Mouse (Mus musculus): Measurements from ENCODE around the gene Rpn1.

The Rpn1 gene

DNA sequence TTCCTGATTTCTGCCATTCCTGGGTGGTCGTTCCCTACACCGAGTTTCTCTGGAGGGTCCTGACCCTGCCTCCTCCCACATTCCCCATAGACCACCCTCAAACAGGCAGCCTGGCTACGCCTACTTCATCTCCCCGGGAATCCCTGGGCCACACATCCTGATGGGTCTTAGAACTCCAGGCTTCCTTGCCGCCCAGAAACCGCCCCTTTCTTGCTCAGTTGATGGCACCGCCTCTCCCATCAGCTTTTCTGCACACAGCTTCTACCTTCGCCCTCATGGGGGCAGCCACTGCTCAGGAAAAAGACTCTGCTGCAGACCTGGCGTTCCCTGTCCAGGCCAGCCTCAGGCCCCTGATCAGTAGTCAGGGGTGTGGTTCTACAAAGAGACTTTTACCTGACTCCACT, 39.6 kb downstream of the Rpn1 start:
- TF ChIP-seq GATA4 (IDR thresholded peaks at IDR 0.05; ENCODE audit: insufficient replicate concordance, low read length) = no peak

DNA sequence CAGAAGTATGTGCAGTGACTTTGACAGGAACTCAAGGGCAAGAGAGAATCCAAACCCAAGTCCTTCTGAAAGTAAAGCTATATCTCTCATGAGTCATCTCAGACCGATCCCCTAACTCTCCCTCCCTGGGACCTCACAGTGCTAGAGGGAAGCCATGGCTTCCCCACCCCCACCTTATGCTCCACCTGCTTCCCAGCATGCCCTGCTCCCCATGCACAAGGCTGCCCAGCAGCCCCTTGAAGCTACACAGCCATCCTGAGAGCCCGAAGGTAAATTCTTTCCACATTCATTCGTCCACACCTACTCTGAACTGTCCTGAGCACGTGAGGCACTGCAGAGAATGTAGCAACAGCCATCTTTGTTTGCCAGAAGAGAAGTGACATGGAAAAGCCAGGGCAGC, 40.3 kb downstream of the Rpn1 start:
- TF ChIP-seq GATA4 (IDR thresholded peaks at IDR 0.05; ENCODE audit: insufficient replicate concordance, low read length) = no peak

DNA sequence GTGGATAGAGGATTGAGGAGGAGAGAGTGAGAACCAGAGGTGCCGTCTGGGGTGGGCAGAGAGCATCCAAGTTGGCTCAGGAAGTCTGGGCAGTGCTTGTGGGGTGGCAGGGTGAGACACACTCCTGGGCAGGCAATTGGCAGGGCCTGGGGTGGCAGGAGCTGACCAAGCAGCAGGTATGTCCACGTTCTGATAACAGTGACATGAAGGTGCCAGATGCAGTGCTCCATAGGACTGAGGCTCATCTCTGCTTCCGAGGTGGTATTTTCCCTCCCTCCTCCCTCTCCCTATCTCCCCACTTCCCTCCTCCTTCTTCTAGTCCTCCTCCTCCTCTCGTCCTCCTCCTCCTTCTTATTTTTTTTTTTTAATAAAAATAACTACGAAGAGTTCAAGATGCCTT, 47.2 kb downstream of the Rpn1 start:
- TF ChIP-seq GATA4 (IDR thresholded peaks at IDR 0.05; ENCODE audit: insufficient replicate concordance, low read length) = no peak

DNA sequence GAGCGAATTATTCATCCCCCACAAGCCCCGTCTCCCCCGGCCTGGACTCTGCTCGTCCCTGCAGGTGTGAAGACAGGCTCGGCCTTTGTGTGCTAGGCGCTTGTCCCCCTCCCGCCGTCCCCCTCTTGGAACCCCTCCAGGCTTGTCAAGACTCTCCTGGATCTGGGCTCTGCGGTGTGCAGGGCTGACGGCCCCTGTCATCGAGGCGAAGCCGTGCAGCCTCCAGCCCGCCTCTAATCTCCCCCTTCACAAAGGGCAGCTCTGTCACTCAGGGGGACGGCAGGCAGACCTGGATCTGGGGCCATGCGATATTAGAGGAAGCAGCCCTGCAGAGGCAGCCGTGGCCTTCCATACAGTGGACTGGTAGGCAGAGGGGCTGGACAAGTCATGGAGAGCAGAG, 47.8 kb downstream of the Rpn1 start:
- no peak for TF ChIP-seq GATA4 (IDR thresholded peaks at IDR 0.05; ENCODE audit: insufficient replicate concordance, low read length)

DNA sequence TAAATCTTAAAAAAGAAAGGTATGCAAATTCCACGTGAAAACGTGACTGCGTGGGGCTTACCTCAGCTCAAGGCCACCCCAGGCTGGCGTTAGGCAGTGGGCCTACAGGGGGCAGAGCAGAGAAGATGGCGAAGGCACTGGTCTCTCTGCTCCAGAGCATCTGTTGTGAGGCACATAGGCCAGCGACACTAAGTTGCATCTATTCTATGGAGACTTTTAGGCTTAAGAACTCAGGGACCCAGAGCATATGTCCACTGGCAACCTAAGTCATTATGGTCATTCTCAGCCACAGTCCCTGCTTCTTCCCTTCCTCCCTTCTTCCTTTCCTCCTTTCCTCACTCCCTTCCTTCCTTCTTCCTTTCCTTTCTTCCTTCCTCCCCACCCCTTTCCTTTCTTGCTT, 48.8 kb downstream of the Rpn1 start:
- no peak for TF ChIP-seq GATA4 (IDR thresholded peaks at IDR 0.05; ENCODE audit: insufficient replicate concordance, low read length)

DNA sequence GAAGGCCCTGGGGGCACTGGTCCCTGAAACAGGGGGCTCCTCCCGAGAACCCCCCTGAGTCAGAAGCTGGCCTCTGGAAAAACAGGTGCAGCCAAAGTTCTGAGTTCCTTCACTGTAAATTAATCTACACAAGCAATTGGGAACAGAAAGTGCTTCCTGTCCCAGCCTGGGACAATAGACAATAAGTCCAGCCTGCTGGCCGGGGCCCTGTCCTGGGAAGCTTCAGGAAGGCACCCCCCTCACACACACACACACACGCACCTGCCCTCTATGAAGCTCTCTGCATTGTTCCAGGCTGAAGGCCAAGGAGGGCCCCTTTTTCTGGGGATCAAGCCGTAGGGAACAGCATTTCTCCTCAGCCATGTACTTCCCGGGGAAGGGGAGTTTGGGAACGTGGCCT, 49.6 kb downstream of the Rpn1 start:
- TF ChIP-seq GATA4 (IDR thresholded peaks at IDR 0.05; ENCODE audit: insufficient replicate concordance, low read length) = no peak

DNA sequence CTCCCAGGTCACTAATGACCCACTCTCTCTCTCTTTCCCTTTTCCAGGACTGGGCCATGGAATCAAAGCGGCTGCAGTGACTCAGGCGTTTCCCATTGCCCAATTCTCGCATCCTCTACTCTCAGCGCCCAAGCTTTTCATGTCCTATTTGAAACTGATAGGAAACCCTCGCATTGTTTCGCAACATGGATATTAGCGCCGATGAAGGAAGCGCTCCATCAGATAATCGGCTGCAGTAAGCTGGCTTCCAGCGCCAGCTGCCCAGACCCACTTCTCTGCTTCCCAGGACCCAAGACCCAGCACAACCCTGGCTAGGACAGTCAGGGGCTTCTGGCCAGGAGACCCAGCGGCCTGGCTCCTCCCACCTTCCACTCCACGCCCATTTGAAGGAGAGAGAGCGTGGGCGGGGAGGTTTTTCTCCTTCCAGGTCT, 51.9 kb downstream of the Rpn1 start:
- TF ChIP-seq GATA4 (IDR thresholded peaks at IDR 0.05; ENCODE audit: insufficient replicate concordance, low read length) = peak; percentile 43; the same call in 1 of the 2 replicates

DNA sequence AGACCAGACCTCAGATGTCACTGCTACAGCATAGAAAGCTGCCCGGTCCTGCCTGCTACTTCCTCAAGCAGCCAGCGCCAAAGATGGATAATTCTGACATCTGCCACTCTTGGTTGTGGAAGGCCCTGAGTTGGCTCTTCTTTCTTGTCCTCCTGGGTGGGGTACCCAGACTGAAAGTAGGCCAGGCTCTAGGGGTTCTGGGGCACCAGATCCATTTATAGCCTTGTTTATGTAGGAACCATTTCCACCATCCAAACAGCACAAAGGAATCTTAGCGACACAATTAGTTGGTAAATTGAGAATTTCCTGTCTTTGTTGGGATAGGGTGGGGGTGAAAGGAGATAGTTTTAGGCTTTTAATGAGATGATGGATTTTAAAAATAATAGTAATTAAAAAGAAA, 54.2 kb downstream of the Rpn1 start:
- no peak for TF ChIP-seq GATA4 (IDR thresholded peaks at IDR 0.05; ENCODE audit: insufficient replicate concordance, low read length)

DNA sequence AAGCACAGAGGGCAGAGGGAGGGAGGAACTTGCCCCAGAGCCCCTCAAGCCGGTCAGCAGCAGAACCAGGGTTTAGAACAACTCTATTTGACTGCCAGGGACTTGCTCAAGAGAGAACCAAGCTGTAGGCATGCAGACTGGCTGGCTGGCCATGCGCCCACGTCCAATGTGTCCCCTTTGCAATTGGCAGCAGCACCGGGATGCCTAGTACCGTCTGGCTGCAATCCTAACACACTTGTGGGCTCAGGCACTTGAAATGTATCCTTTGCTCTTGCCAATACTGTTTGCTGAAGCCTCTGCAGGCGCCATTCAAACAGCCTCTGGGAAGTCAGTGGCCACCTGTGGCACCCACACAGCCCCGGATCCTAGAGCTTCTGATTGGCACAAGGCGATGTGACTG, 56.0 kb downstream of the Rpn1 start:
- no peak for TF ChIP-seq GATA4 (IDR thresholded peaks at IDR 0.05; ENCODE audit: insufficient replicate concordance, low read length)

DNA sequence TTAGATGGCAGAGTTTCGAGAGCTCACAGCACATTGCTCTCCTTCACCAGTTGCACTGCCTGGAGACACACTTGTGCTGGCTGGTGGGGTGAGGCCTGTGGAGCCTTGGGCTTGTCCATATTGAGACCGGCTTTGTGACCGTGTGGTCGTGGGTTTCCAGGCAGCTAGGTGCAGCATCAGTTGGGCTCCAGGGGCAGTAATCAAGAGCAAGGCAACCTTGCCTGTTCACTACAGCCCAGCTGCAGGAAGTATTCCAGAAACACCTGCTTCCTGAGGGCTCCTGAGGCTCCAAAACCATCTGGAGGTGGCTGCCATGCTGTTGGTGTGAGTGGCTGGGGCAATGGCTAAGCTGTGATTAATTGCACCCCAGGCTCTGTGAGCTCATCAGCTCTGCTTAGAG, 61.5 kb downstream of the Rpn1 start:
- TF ChIP-seq GATA4 (IDR thresholded peaks at IDR 0.05; ENCODE audit: insufficient replicate concordance, low read length) = no peak

DNA sequence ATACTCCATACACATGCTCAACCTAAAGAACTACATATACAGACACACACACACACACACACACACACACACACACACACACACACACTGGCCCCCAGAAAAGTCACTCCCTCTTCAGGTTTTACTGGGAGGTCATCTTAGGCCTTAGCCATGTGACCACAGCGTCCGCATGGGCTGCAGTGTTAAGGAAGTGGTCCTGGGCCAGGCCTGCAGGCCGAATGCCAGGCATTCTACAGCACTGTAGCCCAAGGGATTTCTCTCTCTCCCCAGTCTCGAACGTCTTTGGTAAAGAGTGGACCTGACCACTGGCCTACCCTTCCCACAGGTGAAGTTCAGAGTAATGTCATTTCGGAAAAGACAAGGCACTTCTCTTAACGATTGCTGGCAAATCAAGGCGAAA, 62.3 kb downstream of the Rpn1 start:
- TF ChIP-seq GATA4 (IDR thresholded peaks at IDR 0.05; ENCODE audit: insufficient replicate concordance, low read length) = no peak

DNA sequence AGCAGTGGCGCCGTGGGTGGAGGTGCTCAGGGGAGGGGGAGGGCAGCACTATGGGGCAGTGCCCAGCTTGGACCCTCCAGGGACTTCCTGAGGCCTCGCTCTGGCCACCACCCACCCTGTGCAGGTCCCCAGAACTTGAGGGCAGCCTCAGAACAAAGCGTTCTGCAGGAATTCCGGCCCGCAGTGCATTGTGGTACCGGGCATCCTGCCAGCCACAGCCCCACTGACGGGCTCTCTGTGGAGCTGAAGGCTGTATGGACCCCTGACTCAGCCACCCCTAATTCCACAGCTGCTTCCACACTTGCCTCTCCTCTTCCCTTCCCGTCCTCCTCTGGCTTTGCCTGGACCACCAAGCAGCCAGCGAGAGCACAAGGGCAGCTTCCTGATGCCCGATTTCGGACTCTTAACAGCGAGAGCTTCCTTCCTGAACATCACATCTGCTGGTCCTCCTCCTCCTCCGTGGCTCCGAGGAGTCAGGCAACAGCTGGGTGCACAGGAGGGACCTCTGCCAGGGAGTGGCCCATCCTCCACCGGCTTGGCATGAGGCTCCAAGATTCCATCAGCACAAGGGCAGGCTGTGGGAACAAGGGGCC, 63.2 kb downstream of the Rpn1 start:
- TF ChIP-seq GATA4 (IDR thresholded peaks at IDR 0.05; ENCODE audit: insufficient replicate concordance, low read length) = peak; percentile 21; the same call in 1 of the 2 replicates

DNA sequence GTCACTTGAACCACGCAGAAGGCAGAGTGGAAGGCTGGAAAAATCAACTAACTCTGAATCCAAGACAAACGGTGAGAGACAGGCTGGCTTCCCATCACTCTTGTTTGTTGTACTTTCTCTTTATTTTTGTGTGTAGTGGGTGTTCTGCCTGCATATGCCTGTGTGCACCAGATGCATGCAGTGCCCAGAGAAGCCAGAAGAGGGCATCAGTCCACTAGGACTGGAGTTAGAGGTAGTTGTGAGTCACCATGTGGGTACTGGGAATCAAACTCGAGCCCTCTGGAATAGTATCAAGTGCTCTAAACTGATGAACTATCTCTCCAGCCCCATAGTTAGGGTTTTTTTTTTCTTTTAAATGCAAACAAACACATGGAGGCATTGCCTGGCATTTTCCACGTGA, 67.1 kb downstream of the Rpn1 start:
- TF ChIP-seq GATA4 (IDR thresholded peaks at IDR 0.05; ENCODE audit: insufficient replicate concordance, low read length) = no peak

DNA sequence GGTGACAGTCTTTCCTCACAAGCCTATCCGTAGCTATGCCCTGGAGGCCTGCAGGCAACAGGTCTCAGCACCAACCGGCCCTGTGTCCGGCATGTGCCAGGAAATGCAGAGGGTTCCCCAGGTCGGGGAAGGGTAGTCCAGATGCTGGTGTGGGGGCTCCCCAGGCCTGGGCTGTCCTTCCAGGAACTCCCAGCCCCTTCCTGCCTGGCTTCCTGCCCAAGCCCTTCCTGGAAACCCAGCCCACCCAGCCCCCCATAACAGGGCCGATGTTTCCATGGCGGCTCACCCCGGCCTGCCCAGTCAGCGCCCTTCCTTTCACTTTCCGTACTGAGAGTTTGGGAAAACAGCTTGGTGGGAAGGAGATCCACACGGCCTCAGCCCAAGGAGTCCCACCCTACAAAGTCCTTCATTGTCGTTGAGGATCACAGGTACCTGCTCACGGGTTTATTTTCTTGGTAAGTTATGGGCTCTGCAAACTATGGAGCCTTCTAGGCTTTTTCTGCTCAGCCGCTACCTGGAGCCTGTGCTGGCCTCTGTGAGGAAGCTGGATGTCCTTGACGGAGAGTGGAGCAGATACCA, 67.9 kb downstream of the Rpn1 start:
- TF ChIP-seq GATA4 (IDR thresholded peaks at IDR 0.05; ENCODE audit: insufficient replicate concordance, low read length) = peak; percentile 43; the same call in 1 of the 2 replicates

DNA sequence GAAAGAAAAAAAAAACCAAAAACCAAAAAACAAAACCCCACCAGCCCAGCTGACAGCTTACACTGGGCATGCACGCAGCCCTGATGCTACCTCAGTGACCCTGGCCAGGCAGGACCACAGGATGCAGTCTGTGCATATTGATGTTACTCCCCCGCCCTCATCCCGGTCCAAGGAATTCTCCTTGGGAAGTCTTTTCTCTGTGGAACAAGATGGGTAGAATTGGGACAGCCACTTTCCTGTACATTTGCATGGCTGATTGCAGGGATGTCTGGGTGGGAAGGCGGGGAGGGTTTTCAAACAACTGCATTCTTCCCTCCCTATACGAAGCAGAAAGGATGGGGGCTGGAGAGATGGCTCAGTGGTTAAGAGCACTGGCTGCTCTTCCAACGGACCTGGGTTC, 68.7 kb downstream of the Rpn1 start:
- TF ChIP-seq GATA4 (IDR thresholded peaks at IDR 0.05; ENCODE audit: insufficient replicate concordance, low read length) = no peak
